Mouse (Mus musculus): ENCODE data around the gene Gramd1c.

Gramd1c gene

GRCm38 (mm10) chr16:43963291-43963690 is 99.9 kb downstream of the Gramd1c start:
- DNase-seq (ENCODE audit: low spot score), result no peak

GRCm38 (mm10) chr16:43958038-43958437 is 105.1 kb downstream of the Gramd1c start:
- no peak for DNase-seq (ENCODE audit: low spot score)

- DNase-seq (ENCODE audit: low spot score), result no peak
Measured at GRCm38 (mm10) chr16:43954913-43955312, 108.2 kb downstream of the Gramd1c start.

- DNase-seq (ENCODE audit: low spot score), result no peak
Measured at GRCm38 (mm10) chr16:43951591-43951990, 111.6 kb downstream of the Gramd1c start.

GRCm38 (mm10) chr16:43945869-43946268 is 117.3 kb downstream of the Gramd1c start:
- no peak for DNase-seq (ENCODE audit: low spot score)

DNA sequence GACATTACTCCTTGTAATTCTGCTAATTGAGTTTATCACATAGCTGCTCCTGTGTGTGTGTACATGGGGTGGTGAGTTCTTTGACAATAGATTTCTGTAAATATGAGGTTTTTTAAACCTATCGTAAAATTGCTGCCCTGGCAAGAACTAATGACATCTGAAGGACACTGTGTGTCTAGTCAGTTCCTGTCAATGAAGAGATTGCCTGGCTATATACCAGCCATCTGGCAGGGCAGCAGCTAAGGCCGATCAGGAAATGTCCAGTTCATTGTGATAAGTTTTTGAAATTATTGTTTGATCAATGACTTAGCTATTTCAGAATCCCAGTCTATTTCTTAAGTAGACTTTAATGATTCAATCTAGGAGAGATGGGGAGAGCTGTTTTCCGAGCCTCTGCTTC is 117.8 kb downstream of the Gramd1c start:
- DNase-seq (ENCODE audit: low spot score), result no peak

DNA sequence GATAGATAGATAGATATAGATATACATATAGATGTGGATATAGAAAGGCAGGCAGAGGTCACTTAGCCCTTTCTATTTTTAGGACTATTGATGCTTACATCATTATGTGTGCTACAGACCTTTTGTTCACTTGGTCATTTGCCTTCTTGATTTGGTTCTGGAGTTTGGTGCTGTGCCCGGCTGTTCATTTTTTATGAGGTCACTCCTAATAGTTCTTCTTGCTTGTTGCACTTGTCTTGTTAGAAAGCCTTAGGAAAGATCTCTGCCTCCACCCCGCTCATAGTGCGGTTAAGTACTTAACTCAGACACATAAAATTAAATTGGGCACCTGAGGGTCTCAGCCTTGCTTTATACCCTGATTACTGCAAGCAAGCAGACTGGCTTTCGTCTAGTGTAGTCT is 122.3 kb downstream of the Gramd1c start:
- DNase-seq (ENCODE audit: low spot score), result no peak

- no peak for DNase-seq (ENCODE audit: low spot score)
Measured at GRCm38 (mm10) chr16:43935892-43936291, 127.3 kb downstream of the Gramd1c start.

DNA sequence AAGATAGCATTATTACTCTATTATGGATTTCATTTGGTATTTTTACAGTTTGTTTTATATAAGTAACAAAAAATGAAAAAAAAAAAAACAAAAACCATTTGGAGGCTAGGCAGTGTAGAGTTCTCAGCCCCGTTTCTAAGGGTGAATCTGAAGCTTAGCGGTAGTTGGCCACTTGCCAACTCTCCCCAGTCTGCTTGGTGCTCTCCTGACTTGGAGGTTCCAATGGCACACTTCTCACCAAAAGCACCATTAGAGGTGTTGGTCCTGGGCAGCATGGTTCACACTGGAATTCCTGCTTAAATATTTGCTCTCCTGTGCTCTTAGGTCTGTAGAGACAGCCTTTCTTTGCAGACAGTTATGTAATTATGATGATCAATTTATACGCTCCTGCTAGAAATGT is 127.8 kb downstream of the Gramd1c start:
- no peak for DNase-seq (ENCODE audit: low spot score)

DNA sequence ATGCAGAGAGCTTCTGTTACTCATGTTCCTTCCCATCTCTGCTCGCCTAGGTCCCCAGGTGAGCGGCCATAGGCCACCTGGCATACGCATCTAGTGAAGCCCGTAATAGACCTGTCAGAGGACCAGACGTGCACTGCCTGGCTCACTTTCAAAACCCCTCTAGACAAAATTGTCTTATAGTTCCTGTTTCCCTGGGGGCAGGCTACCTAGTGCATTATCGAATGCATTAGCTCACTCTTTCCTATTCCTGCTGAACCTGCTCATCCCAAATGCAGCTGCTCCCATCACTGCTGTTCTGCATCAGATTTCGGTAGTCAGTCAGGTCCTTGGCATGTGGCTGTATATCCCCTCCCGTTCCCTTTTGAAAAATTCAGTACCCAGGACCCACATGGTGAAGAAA is 128.3 kb downstream of the Gramd1c start:
- no peak for DNase-seq (ENCODE audit: low spot score)

- DNase-seq (ENCODE audit: low spot score), result no peak
Measured at GRCm38 (mm10) chr16:43933041-43933440, 130.1 kb downstream of the Gramd1c start.

DNA sequence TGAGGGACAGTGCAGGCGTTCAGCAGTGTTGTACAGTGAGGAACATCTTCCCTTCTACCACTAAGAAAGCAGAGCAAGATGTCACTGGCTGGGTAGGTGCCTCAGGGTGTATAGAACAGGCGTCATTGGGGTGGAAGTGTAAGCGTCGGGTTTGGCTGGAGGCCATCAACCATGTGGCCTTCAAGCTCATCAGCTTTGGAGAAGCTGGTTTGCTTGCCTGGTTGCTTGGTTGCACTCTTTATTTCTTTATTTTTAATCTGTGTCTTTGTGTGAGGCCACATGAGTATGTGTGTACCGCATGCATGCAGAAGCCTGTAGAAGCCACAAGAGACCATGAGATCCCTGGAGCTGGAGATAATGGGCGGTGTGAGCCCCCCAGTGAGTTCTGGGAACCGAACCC is 130.8 kb downstream of the Gramd1c start:
- no peak for DNase-seq (ENCODE audit: low spot score)

DNA sequence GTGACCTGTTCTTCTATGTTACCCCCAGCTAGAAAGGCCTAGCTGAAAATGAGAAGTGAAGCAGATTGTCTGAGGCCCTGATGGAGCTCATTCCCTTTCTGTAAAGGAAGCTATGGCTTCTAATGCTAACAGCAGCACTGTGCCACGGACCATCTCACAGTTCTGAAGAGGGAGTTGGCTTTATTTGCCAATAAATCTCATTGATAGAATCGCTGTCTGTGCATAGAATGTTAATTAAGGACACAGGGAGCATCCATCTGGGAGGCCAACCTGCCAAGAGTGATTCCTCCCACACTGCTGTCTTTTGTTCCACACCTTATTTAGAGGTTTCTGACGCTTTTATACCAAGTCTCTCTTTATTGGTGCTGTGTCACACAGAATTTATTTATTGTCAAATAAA is 131.6 kb downstream of the Gramd1c start:
- DNase-seq (ENCODE audit: low spot score), result no peak

DNA sequence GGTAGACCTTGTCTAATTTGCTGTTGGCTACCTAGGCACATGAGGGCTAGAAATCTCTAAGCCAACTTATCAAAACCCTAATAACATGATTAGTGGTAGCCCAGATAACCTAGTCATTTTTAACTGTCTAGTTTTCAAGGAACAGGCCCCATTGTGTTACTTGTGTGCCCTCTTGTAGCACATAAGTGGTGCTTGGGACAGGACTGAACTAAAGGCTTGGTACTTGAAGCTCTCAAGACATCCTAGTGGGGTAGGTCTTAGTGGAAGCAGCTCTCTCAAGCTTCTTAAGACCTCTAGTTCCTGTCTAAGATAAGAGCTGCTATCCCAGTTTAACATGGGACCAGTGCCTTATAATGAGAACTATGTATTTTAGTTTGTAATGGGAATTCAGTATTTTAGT is 132.6 kb downstream of the Gramd1c start:
- no peak for DNase-seq (ENCODE audit: low spot score)
